Mouse (Mus musculus): ENCODE measurements around the gene Plekhg6. TPM values are rescaled to one million over a fixed set of nuclear protein-coding genes. Genes with fewer than 3 reads are reported as not detected.

Plekhg6 gene
- total RNA-seq, 1 experiment, result 1.1 TPM

GRCm38 (mm10) chr6:125350231-125350994 is 30.2 kb downstream of the Plekhg6 start:
- DNase-seq (ENCODE audit: low read depth, low spot score), result no peak
- TF ChIP-seq ZNF384 (IDR thresholded peaks at IDR 0.05; ENCODE audit: low read depth, low read length) (no peak), CHD2 (IDR thresholded peaks at IDR 0.05; ENCODE audit: low read depth, low read length) (no peak), HCFC1 (IDR thresholded peaks at IDR 0.05; ENCODE audit: borderline replicate concordance, insufficient read depth, low read length) (no peak), ZC3H11A (IDR thresholded peaks at IDR 0.05; ENCODE audit: borderline replicate concordance, low read depth, low read length) (no peak), MAFK (IDR thresholded peaks at IDR 0.05; ENCODE audit: insufficient read depth, low read depth, low read length) (no peak)
- in situ Hi-C loops (cut with MboI; ENCODE audit: low sequenced_read_pairs in 2 of 2, unreplicated experiment in 2 of 2), result no loop called here
- Histone ChIP-seq H3K4me1 (ENCODE audit: control insufficient read depth in 2 of 2, insufficient read depth in 2 of 2, low read length in 2 of 2, poor library complexity in 1 of 2) (peaks cover 9 to 24% of the 10 kb centered on the region in 2 experiments; a peak in 3 of 4 replicates), H3K9ac (ENCODE audit: insufficient read depth, low read depth, low read length, poor library complexity, severe bottlenecking) (peak overlapping the region; percentile 40; the same call in 1 of the 2 replicates), H3K27ac (ENCODE audit: insufficient read depth, low read depth, low read length, poor library complexity, severe bottlenecking) (no peak overlapping the region), H3K36me3 (ENCODE audit: control insufficient read depth, insufficient read depth, low read length, poor library complexity, severe bottlenecking) (peaks cover 2% of the 10 kb centered on the region; the same call in 1 of the 2 replicates), H3K4me3 (ENCODE audit: insufficient read depth in 1 of 2, low read depth in 1 of 2, low read length in 2 of 2, poor library complexity in 1 of 2, severe bottlenecking in 1 of 2) (peak overlapping the region; percentile 62 to 68; a peak in 3 of 4 replicates), H3K9me3 (ENCODE audit: control insufficient read depth, insufficient read depth, low read depth, low read length) (no peaks in the 10 kb centered on the region)

- Histone ChIP-seq H3K9ac (ENCODE audit: insufficient read depth, low read depth, low read length, poor library complexity, severe bottlenecking) (peak overlapping the region; percentile 40), H3K9me3 (ENCODE audit: control insufficient read depth, insufficient read depth, low read depth, low read length) (no peaks in the 10 kb centered on the region), H3K36me3 (ENCODE audit: control insufficient read depth, insufficient read depth, low read length, poor library complexity, severe bottlenecking) (peaks cover 2% of the 10 kb centered on the region; the same call in 1 of the 2 replicates), H3K4me1 (ENCODE audit: control insufficient read depth in 2 of 2, insufficient read depth in 2 of 2, low read length in 2 of 2, poor library complexity in 1 of 2) (peaks cover 4 to 23% of the 10 kb centered on the region in 2 experiments; a peak in 2 of 4 replicates), H3K27ac (ENCODE audit: insufficient read depth, low read depth, low read length, poor library complexity, severe bottlenecking) (no peak overlapping the region), H3K4me3 (ENCODE audit: insufficient read depth in 1 of 2, low read depth in 1 of 2, low read length in 2 of 2, poor library complexity in 1 of 2, severe bottlenecking in 1 of 2) (peak overlapping the region; percentile 62 to 68)
- TF ChIP-seq ZC3H11A (IDR thresholded peaks at IDR 0.05; ENCODE audit: borderline replicate concordance, low read depth, low read length) (no peak), ZNF384 (IDR thresholded peaks at IDR 0.05; ENCODE audit: low read depth, low read length) (no peak), MAFK (IDR thresholded peaks at IDR 0.05; ENCODE audit: insufficient read depth, low read depth, low read length) (no peak), HCFC1 (IDR thresholded peaks at IDR 0.05; ENCODE audit: borderline replicate concordance, insufficient read depth, low read length) (no peak), CHD2 (IDR thresholded peaks at IDR 0.05; ENCODE audit: low read depth, low read length) (no peak)
- in situ Hi-C loops (cut with MboI; ENCODE audit: low sequenced_read_pairs in 2 of 2, unreplicated experiment in 2 of 2), result no loop called here
- no peak for DNase-seq (ENCODE audit: low read depth, low spot score)
Observed at GRCm38 (mm10) chr6:125349575-125350230, 30.9 kb downstream of the Plekhg6 start.

- no peak for TF ChIP-seq ZC3H11A (IDR thresholded peaks at IDR 0.05; ENCODE audit: borderline replicate concordance, low read depth, low read length)
- TF ChIP-seq HCFC1 (IDR thresholded peaks at IDR 0.05; ENCODE audit: borderline replicate concordance, insufficient read depth, low read length), result no peak
- TF ChIP-seq ZNF384 (IDR thresholded peaks at IDR 0.05; ENCODE audit: low read depth, low read length), result no peak
- no peak for TF ChIP-seq MAFK (IDR thresholded peaks at IDR 0.05; ENCODE audit: insufficient read depth, low read depth, low read length)
- no peak for TF ChIP-seq CHD2 (IDR thresholded peaks at IDR 0.05; ENCODE audit: low read depth, low read length)
Observed at GRCm38 (mm10) chr6:125348721-125349574, 31.6 kb downstream of the Plekhg6 start, which contains the start of gene Tnfrsf1a. Tnfrsf1a (plus strand) TSS chr6:125349362.

GRCm38 (mm10) chr6:125346029-125346428 is 34.6 kb downstream of the Plekhg6 start:
- no peak for DNase-seq (ENCODE audit: low read depth, low spot score)
- no peak overlapping the region for H3K27ac ChIP-seq (ENCODE audit: insufficient read depth, low read depth, low read length, poor library complexity, severe bottlenecking)
- no peak for TF ChIP-seq ZNF384 (IDR thresholded peaks at IDR 0.05; ENCODE audit: low read depth, low read length)
- TF ChIP-seq CHD2 (IDR thresholded peaks at IDR 0.05; ENCODE audit: low read depth, low read length), result no peak
- no peak for TF ChIP-seq HCFC1 (IDR thresholded peaks at IDR 0.05; ENCODE audit: borderline replicate concordance, insufficient read depth, low read length)
- no peak for TF ChIP-seq ZC3H11A (IDR thresholded peaks at IDR 0.05; ENCODE audit: borderline replicate concordance, low read depth, low read length)
- TF ChIP-seq MAFK (IDR thresholded peaks at IDR 0.05; ENCODE audit: insufficient read depth, low read depth, low read length), result no peak
- H3K4me1 ChIP-seq (ENCODE audit: control insufficient read depth in 2 of 2, insufficient read depth in 2 of 2, low read length in 2 of 2, poor library complexity in 1 of 2), result peaks cover 2 to 20% of the 10 kb centered on the region in 2 experiments; a peak in 1 of 4 replicates
- no peaks in the 10 kb centered on the region for H3K9me3 ChIP-seq (ENCODE audit: control insufficient read depth, insufficient read depth, low read depth, low read length)
- no peaks in the 10 kb centered on the region for H3K36me3 ChIP-seq (ENCODE audit: control insufficient read depth, insufficient read depth, low read length, poor library complexity, severe bottlenecking)
- in situ Hi-C loops (cut with MboI; ENCODE audit: low sequenced_read_pairs in 2 of 2, unreplicated experiment in 2 of 2), result no loop called here
- no peak overlapping the region for H3K4me3 ChIP-seq (ENCODE audit: insufficient read depth in 1 of 2, low read depth in 1 of 2, low read length in 2 of 2, poor library complexity in 1 of 2, severe bottlenecking in 1 of 2)
- no peak overlapping the region for H3K9ac ChIP-seq (ENCODE audit: insufficient read depth, low read depth, low read length, poor library complexity, severe bottlenecking)

More at GRCm38 (mm10) chr6:125348721-125349574, 31.6 kb downstream of the Plekhg6 start, which contains the start of gene Tnfrsf1a:
- Histone ChIP-seq H3K27ac (ENCODE audit: insufficient read depth, low read depth, low read length, poor library complexity, severe bottlenecking) (no peak within 1 kb of the TSS), H3K9me3 (ENCODE audit: control insufficient read depth, insufficient read depth, low read depth, low read length) (no peaks in the 10 kb centered on the region), H3K36me3 (ENCODE audit: control insufficient read depth, insufficient read depth, low read length, poor library complexity, severe bottlenecking) (peaks cover 2% of the 10 kb centered on the region; the same call in 1 of the 2 replicates), H3K4me1 (ENCODE audit: control insufficient read depth in 2 of 2, insufficient read depth in 2 of 2, low read length in 2 of 2, poor library complexity in 1 of 2) (peaks cover 2 to 23% of the 10 kb centered on the region in 2 experiments; a peak in 1 of 4 replicates), H3K4me3 (ENCODE audit: insufficient read depth in 1 of 2, low read depth in 1 of 2, low read length in 2 of 2, poor library complexity in 1 of 2, severe bottlenecking in 1 of 2) (peak within 1 kb of the TSS; percentile 62 to 68), H3K9ac (ENCODE audit: insufficient read depth, low read depth, low read length, poor library complexity, severe bottlenecking) (peak within 1 kb of the TSS; percentile 40)
- DNase-seq (ENCODE audit: low read depth, low spot score), result no peak
- in situ Hi-C loops (cut with MboI; ENCODE audit: low sequenced_read_pairs in 2 of 2, unreplicated experiment in 2 of 2), result no loop called here

Measured in ES-E14 (cell line).